Mouse (Mus musculus): ENCODE data around the gene Cnst. TPM values are rescaled to one million over a fixed set of nuclear protein-coding genes. Genes with fewer than 3 reads are reported as not detected.

Gene Cnst
- polyA plus RNA-seq, 2 experiments = 14.6 to 18.2 TPM

DNA sequence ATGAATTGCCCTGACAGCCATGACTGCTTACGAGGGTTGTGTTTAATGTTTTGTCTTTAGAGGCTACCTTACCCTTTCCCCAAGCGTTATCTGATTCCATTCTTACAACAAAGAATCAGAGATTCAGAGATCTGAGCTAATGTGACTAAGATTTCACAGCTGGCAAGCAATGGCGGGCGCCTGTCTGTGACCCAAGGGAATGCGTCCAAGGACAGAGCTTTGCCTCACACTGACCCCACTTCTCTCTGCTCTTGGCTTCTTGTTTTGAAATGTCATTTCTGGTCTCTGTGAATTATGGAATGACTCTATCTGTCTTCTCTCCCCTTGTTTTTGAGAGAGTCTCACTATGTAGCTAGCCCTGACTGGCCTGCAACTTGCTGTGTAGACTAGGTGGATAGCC lies 17.8 kb downstream of the Cnst start:
- Histone ChIP-seq H3K4me3 (replicated peaks; ENCODE audit: low read length) (no peak overlapping the region), H3K27ac (replicated peaks; ENCODE audit: low read depth, low read length) (no peak overlapping the region), H3K27me3 (ENCODE audit: control insufficient read depth, insufficient read depth, low read length) (no peaks in the 10 kb centered on the region), H3K36me3 (ENCODE audit: control insufficient read depth, insufficient read depth, low read length) (no peaks in the 10 kb centered on the region), H3K4me1 (ENCODE audit: control insufficient read depth, insufficient read depth, low read length) (peaks cover 3% of the 10 kb centered on the region; the same call in 1 of the 2 replicates), H3K4me2 (replicated peaks; ENCODE audit: low read depth, low read length, severe bottlenecking) (no peak overlapping the region), H3K9me3 (ENCODE audit: control insufficient read depth, low read length) (no peaks in the 10 kb centered on the region), H3K9ac (ENCODE audit: low read depth, low read length, severe bottlenecking) (no peak overlapping the region)
- ATAC-seq (ENCODE audit: low FRiP score, low read depth) (no peak), DNase-seq (ENCODE audit: low spot score) (no peak)
- WGBS = 81% methylated on average over 5 of the region's 5 CpGs
- no peak for TF ChIP-seq POLR2A (IDR thresholded peaks at IDR 0.05; ENCODE audit: borderline replicate concordance, extremely low read depth, insufficient read depth, insufficient read length)

GRCm38 (mm10) chr1:179567558-179567957 lies 21.4 kb downstream of the Cnst start:
- H3K27ac ChIP-seq (replicated peaks; ENCODE audit: low read depth, low read length) = no peak overlapping the region
- H3K27me3 ChIP-seq (ENCODE audit: control insufficient read depth, insufficient read depth, low read length) = no peaks in the 10 kb centered on the region
- 64% methylated on average over 7 of the region's 7 CpGs for WGBS
- H3K9ac ChIP-seq (ENCODE audit: low read depth, low read length, severe bottlenecking) = no peak overlapping the region
- no peak overlapping the region for H3K4me3 ChIP-seq (replicated peaks; ENCODE audit: low read length)
- no peaks in the 10 kb centered on the region for H3K9me3 ChIP-seq (ENCODE audit: control insufficient read depth, low read length)
- no peak for TF ChIP-seq POLR2A (IDR thresholded peaks at IDR 0.05; ENCODE audit: borderline replicate concordance, extremely low read depth, insufficient read depth, insufficient read length)
- H3K4me2 ChIP-seq (replicated peaks; ENCODE audit: low read depth, low read length, severe bottlenecking) = no peak overlapping the region
- no peak for DNase-seq (ENCODE audit: low spot score)
- peaks cover 10% of the 10 kb centered on the region; the same call in 1 of the 2 replicates for H3K4me1 ChIP-seq (ENCODE audit: control insufficient read depth, insufficient read depth, low read length)
- no peak for ATAC-seq (ENCODE audit: low FRiP score, low read depth)
- no peaks in the 10 kb centered on the region for H3K36me3 ChIP-seq (ENCODE audit: control insufficient read depth, insufficient read depth, low read length)

DNA sequence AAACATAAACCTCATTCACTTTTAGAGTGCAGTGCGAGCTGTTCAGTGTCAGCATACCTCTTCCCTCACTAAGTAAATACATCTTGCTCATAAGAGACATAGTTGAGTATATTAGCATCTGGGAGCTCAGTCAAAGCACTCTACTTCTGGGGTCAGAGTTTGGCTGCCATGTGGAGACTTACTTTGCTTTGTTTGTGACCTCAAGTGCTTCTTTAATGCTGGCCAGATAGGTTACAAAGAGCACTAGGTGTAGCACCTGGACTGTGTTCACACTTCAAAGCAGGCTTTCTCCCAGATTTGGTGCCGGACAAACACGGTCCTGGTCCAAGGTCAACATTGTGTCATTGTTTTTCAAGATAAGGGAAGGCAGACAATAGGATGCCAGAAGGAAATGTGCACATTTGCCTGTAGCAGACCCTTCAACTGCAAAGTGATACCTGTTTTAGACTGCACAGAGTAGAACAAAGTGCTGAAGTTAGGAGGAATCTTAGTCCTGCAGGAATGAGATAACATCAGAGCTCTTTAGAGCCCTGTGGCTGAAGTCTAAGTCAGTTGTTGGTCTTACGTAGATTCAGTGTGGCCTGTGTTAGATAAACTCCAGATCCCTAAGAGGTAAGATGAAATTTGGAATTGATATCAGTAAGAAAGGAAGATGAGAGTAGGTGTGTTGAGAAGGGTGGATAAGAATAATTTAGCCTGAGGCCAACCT lies 22.7 kb downstream of the Cnst start:
- Histone ChIP-seq H3K36me3 (ENCODE audit: control insufficient read depth, insufficient read depth, low read length) (no peaks in the 10 kb centered on the region), H3K27ac (replicated peaks; ENCODE audit: low read depth, low read length) (no peak overlapping the region), H3K9me3 (ENCODE audit: control insufficient read depth, low read length) (no peaks in the 10 kb centered on the region), H3K9ac (ENCODE audit: low read depth, low read length, severe bottlenecking) (no peak overlapping the region), H3K4me3 (replicated peaks; ENCODE audit: low read length) (no peak overlapping the region), H3K4me2 (replicated peaks; ENCODE audit: low read depth, low read length, severe bottlenecking) (no peak overlapping the region), H3K27me3 (ENCODE audit: control insufficient read depth, insufficient read depth, low read length) (no peaks in the 10 kb centered on the region), H3K4me1 (ENCODE audit: control insufficient read depth, insufficient read depth, low read length) (peaks cover 10% of the 10 kb centered on the region; the same call in 1 of the 2 replicates)
- WGBS = 74% methylated on average over 4 of the region's 4 CpGs
- DNase-seq (ENCODE audit: low spot score) (no peak), ATAC-seq (ENCODE audit: low FRiP score, low read depth) (no peak)
- TF ChIP-seq POLR2A (IDR thresholded peaks at IDR 0.05; ENCODE audit: borderline replicate concordance, extremely low read depth, insufficient read depth, insufficient read length) = no peak

GRCm38 (mm10) chr1:179570482-179570881 lies 24.3 kb downstream of the Cnst start:
- Histone ChIP-seq H3K9ac (ENCODE audit: low read depth, low read length, severe bottlenecking) (no peak overlapping the region), H3K4me3 (replicated peaks; ENCODE audit: low read length) (no peak overlapping the region), H3K36me3 (ENCODE audit: control insufficient read depth, insufficient read depth, low read length) (no peaks in the 10 kb centered on the region), H3K4me2 (replicated peaks; ENCODE audit: low read depth, low read length, severe bottlenecking) (no peak overlapping the region), H3K4me1 (ENCODE audit: control insufficient read depth, insufficient read depth, low read length) (peaks cover 10% of the 10 kb centered on the region; the same call in 1 of the 2 replicates), H3K27ac (replicated peaks; ENCODE audit: low read depth, low read length) (no peak overlapping the region), H3K27me3 (ENCODE audit: control insufficient read depth, insufficient read depth, low read length) (no peaks in the 10 kb centered on the region), H3K9me3 (ENCODE audit: control insufficient read depth, low read length) (no peaks in the 10 kb centered on the region)
- ATAC-seq (ENCODE audit: low FRiP score, low read depth) (no peak), DNase-seq (ENCODE audit: low spot score) (no peak)
- no peak for TF ChIP-seq POLR2A (IDR thresholded peaks at IDR 0.05; ENCODE audit: borderline replicate concordance, extremely low read depth, insufficient read depth, insufficient read length)
- WGBS = 97% methylated on average over 1 of the region's 1 CpGs

GRCm38 (mm10) chr1:179571686-179572085 lies 25.5 kb downstream of the Cnst start:
- H3K36me3 ChIP-seq (ENCODE audit: control insufficient read depth, insufficient read depth, low read length) = no peaks in the 10 kb centered on the region
- ATAC-seq (ENCODE audit: low FRiP score, low read depth) (no peak), DNase-seq (ENCODE audit: low spot score) (no peak)
- H3K4me1 ChIP-seq (ENCODE audit: control insufficient read depth, insufficient read depth, low read length) = peaks cover 10% of the 10 kb centered on the region; the same call in 1 of the 2 replicates
- no peak for TF ChIP-seq POLR2A (IDR thresholded peaks at IDR 0.05; ENCODE audit: borderline replicate concordance, extremely low read depth, insufficient read depth, insufficient read length)
- no peak overlapping the region for H3K4me2 ChIP-seq (replicated peaks; ENCODE audit: low read depth, low read length, severe bottlenecking)
- no peak overlapping the region for H3K9ac ChIP-seq (ENCODE audit: low read depth, low read length, severe bottlenecking)
- no peak overlapping the region for H3K4me3 ChIP-seq (replicated peaks; ENCODE audit: low read length)
- H3K9me3 ChIP-seq (ENCODE audit: control insufficient read depth, low read length) = no peaks in the 10 kb centered on the region
- 91% methylated on average over 4 of the region's 4 CpGs for WGBS
- no peaks in the 10 kb centered on the region for H3K27me3 ChIP-seq (ENCODE audit: control insufficient read depth, insufficient read depth, low read length)
- H3K27ac ChIP-seq (replicated peaks; ENCODE audit: low read depth, low read length) = no peak overlapping the region

Measured in limb, embryonic 14.5 days (tissue).